Mouse (Mus musculus): ENCODE measurements around the gene Gm28434. TPM values are rescaled to one million over a fixed set of nuclear protein-coding genes. Genes with fewer than 3 reads are reported as not detected.

The Gm28434 gene
- polyA plus RNA-seq, 1 experiment from 2014 or later, result not detected

- H3K9ac ChIP-seq (ENCODE audit: low read depth, low read length), result no peak overlapping the region
- H3K4me2 ChIP-seq (replicated peaks; ENCODE audit: low read depth, low read length), result no peak overlapping the region
- ATAC-seq (ENCODE audit: low FRiP score), result no peak
Observed at GRCm38 (mm10) chr5:88005241-88005640, 35.9 kb downstream of the Gm28434 start.

More at GRCm38 (mm10) chr5:88005241-88005640, 35.9 kb downstream of the Gm28434 start:
- Histone ChIP-seq H3K27ac (ENCODE audit: low read depth, low read length) (no peak overlapping the region), H3K36me3 (ENCODE audit: control insufficient read depth, insufficient read depth, low read length) (no peaks in the 10 kb centered on the region), H3K9me3 (ENCODE audit: control insufficient read depth, low read length) (no peaks in the 10 kb centered on the region), H3K27me3 (ENCODE audit: control insufficient read depth, insufficient read depth, low read length) (no peaks in the 10 kb centered on the region), H3K4me1 (replicated peaks; ENCODE audit: control insufficient read depth, insufficient read depth, low read length) (no peaks in the 10 kb centered on the region), H3K4me3 (ENCODE audit: low read depth, low read length) (no peak overlapping the region)
- DNase-seq (ENCODE audit: low spot score), result no peak

Other genes with a start within 250 kb of the Gm28434 start
- not detected in 2 replicates for gene Csn1s2a, start 194.9 kb upstream of the Gm28434 start, polyA plus RNA-seq (2014; fragmentation: Nextera tagmentation; extraction: Ambion mirVana)
- not detected in 2 replicates for gene Csn1s2b, start 161.4 kb upstream of the Gm28434 start, polyA plus RNA-seq (2014; fragmentation: Nextera tagmentation; extraction: Ambion mirVana)
- not detected in 2 replicates for gene Prr27, start 143.8 kb upstream of the Gm28434 start, polyA plus RNA-seq (2014; fragmentation: Nextera tagmentation; extraction: Ambion mirVana)
- not detected in 2 replicates for gene Odam, start 84.5 kb upstream of the Gm28434 start, polyA plus RNA-seq (2014; fragmentation: Nextera tagmentation; extraction: Ambion mirVana)
- 0.15 and 0.25 TPM in 2 replicates for gene Csn3, start 43.9 kb upstream of the Gm28434 start, polyA plus RNA-seq (2014; fragmentation: Nextera tagmentation; extraction: Ambion mirVana)
- not detected in 2 replicates for gene 2310003L06Rik, start 58 bp upstream of the Gm28434 start, polyA plus RNA-seq (2014; fragmentation: Nextera tagmentation; extraction: Ambion mirVana)
- not detected in 2 replicates for gene Cabs1, start 9.9 kb downstream of the Gm28434 start, polyA plus RNA-seq (2014; fragmentation: Nextera tagmentation; extraction: Ambion mirVana)
- not detected in 2 replicates for gene Smr3a, start 33.0 kb downstream of the Gm28434 start, polyA plus RNA-seq (2014; fragmentation: Nextera tagmentation; extraction: Ambion mirVana)
- gene Smr2, start 117.0 kb downstream of the Gm28434 start, polyA plus RNA-seq (2014; fragmentation: Nextera tagmentation; extraction: Ambion mirVana), result not detected in 2 replicates
- gene Gm11116, start 142.0 kb downstream of the Gm28434 start, polyA plus RNA-seq (2014; fragmentation: Nextera tagmentation; extraction: Ambion mirVana), result not detected in 2 replicates
- not detected in 2 replicates for gene Gm11115, start 184.6 kb downstream of the Gm28434 start, polyA plus RNA-seq (2014; fragmentation: Nextera tagmentation; extraction: Ambion mirVana)